Mouse (Mus musculus) liver, embryonic 15.5 days (tissue): ENCODE measurements around the gene 6430548M08Rik. TPM values are rescaled to one million over a fixed set of nuclear protein-coding genes. Genes with fewer than 3 reads are reported as not detected.

Source experiments
- ATAC-seq: fragments of 200-750 bp; cut with Nextera tagmentation; 2 replicates; pipeline ENCODE4 v1.8.0; 2017; ENCODE audit warnings: moderate number of reproducible peaks, mild to moderate bottlenecking, moderate library complexity; ENCODE audit not compliant: insufficient read depth
- H3K27ac ChIP-seq: fragments of 300-500 bp; sonication (generic); replicated peaks from 2 replicates; pipeline ENCODE4 v1.5.1; 2015; ENCODE audit warnings: mild to moderate bottlenecking, inconsistent platforms
- H3K27me3 ChIP-seq: fragments of 300-500 bp; sonication (generic); 2 replicates; pipeline ENCODE4 v1.6.1; 2015; ENCODE audit warnings: mild to moderate bottlenecking, inconsistent platforms
- H3K36me3 ChIP-seq: fragments of 300-500 bp; sonication (generic); replicated peaks from 2 replicates; pipeline ENCODE4 v1.6.1; 2015; ENCODE audit warnings: moderate library complexity, mild to moderate bottlenecking, inconsistent platforms
- H3K4me1 ChIP-seq: fragments of 300-500 bp; sonication (generic); replicated peaks from 2 replicates; pipeline ENCODE4 v1.6.1; 2015; ENCODE audit warnings: inconsistent platforms
- H3K4me2 ChIP-seq: fragments of 300-500 bp; sonication (generic); 2 replicates; pipeline ENCODE4 v1.6.1; 2015; ENCODE audit warnings: moderate library complexity, mild to moderate bottlenecking, inconsistent platforms
- H3K4me3 ChIP-seq: fragments of 300-500 bp; sonication (generic); replicated peaks from 2 replicates; pipeline ENCODE4 v1.5.1; 2015; ENCODE audit warnings: mild to moderate bottlenecking, inconsistent platforms
- H3K9ac ChIP-seq: fragments of 300-500 bp; sonication (generic); 2 replicates; pipeline ENCODE4 v1.6.1; 2015; ENCODE audit warnings: moderate library complexity, mild to moderate bottlenecking, inconsistent platforms
- H3K9me3 ChIP-seq: fragments of 300-500 bp; sonication (generic); replicated peaks from 2 replicates; pipeline ENCODE4 v1.6.1; 2016; ENCODE audit warnings: inconsistent platforms
- WGBS: fragments of 180-500 bp; shearing (Covaris S2); methylation state at CpG from one replicate; pipeline ENCODE4 v1.1.7; 2015; ENCODE audit warnings: mixed read lengths; ENCODE audit not compliant: insufficient replicate concordance; 5-methylcytosine and 5-hydroxymethylcytosine counted together
- polyA plus RNA-seq: library from polyadenylated mRNA; unstranded; fragments of >200 nt; fragmentation: Nextera tagmentation; extraction: Ambion mirVana; gene quantifications from 2 replicates; pipeline ENCODE4 v1.2.1, GENCODE M21; 2015

6430548M08Rik gene
- polyA plus RNA-seq, 1 experiment from 2014 or later: 2.8 TPM

DNA sequence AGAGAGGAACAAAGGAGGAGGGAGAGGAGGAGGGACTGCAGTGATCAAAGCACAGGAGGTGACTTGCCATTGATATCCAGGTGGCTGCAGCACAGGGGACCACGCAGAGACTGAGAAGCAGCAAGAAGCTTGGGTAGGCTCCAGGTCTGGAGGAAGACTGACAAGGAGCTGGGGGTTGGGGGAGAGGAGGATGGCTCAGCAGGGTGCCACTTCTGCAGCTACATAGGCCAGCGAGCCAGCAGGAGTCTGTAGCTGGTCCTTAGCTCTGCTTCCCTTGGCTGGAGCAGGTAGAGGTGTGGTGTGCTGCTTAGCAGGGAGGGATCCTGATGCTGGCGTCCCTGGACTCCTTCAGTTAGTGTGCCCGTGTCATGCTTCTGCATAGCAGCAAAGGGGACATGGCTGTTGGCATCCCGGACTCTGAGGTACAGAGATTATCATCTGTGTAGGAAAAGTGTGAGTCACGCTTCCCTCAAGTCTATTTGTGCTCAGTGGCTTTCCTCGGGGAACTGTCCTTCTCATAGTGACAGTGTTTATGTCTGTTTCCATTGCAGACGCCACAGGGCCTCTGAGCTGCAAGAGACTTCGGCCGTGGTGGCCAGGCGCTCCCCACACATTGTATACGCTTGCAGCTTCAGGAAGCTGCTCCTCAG is 30.8 kb downstream of the 6430548M08Rik start:
- Histone ChIP-seq H3K4me1 (no peaks in the 10 kb centered on the region), H3K4me2 (no peak overlapping the region), H3K36me3 (no peaks in the 10 kb centered on the region), H3K27me3 (peaks cover 7% of the 10 kb centered on the region; the same call in 1 of the 2 replicates), H3K9me3 (no peaks in the 10 kb centered on the region), H3K27ac (no peak overlapping the region), H3K4me3 (no peak overlapping the region), H3K9ac (no peak overlapping the region)
- ATAC-seq: no peak
- 36% methylated on average over 12 of the region's 12 CpGs for WGBS

DNA sequence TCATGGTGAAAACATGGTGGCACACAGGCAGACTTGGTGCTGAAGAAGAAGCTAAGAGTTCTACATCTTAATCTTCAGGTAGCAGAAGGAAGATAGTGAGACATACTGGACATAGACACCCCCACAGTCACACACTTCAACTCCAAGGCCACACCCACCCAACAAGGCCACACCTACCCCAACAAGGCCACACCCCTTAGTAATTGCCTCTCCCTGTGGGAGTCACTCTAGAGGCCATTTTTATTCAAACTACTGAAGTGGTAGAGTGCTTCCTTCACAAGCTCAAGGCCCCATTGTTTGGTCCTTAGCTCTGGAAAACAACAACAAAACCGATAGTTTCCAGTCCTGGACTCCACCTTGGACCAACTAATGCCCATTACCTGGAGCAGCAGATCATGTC is 32.1 kb downstream of the 6430548M08Rik start:
- H3K36me3 ChIP-seq: no peaks in the 10 kb centered on the region
- H3K9ac ChIP-seq: no peak overlapping the region
- no peak overlapping the region for H3K4me3 ChIP-seq
- H3K4me2 ChIP-seq: no peak overlapping the region
- no peak overlapping the region for H3K27ac ChIP-seq
- peaks cover 10% of the 10 kb centered on the region; the same call in 1 of the 2 replicates for H3K27me3 ChIP-seq
- H3K9me3 ChIP-seq: no peaks in the 10 kb centered on the region
- WGBS: 63% methylated on average over 1 of the region's 1 CpGs
- H3K4me1 ChIP-seq: no peaks in the 10 kb centered on the region
- ATAC-seq: no peak

DNA sequence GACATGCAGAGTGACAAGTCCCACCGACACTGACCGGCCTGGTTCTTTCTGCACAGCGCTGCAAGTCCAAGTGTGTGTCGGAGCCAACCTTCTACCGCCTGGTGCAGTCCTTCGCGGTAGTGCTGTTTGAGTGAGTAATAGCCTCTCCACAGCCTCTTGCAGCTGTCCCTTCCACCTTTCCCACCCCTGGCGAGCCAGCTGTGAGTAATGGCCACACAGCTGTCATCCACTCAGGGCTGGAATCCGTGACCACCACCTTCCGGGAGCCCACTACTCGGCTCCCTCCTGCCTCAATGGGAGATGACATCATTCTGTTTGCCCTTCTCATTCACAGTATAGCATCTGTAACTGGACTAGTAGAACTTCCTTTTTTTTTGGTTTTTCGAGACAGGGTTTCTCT is 36.1 kb downstream of the 6430548M08Rik start:
- peaks cover 4% of the 10 kb centered on the region; the same call in 1 of the 2 replicates for H3K27me3 ChIP-seq
- no peak overlapping the region for H3K9ac ChIP-seq
- WGBS: 40% methylated on average over 12 of the region's 12 CpGs
- no peaks in the 10 kb centered on the region for H3K9me3 ChIP-seq
- no peaks in the 10 kb centered on the region for H3K4me1 ChIP-seq
- no peaks in the 10 kb centered on the region for H3K36me3 ChIP-seq
- H3K27ac ChIP-seq: no peak overlapping the region
- H3K4me2 ChIP-seq: no peak overlapping the region
- ATAC-seq: no peak
- no peak overlapping the region for H3K4me3 ChIP-seq

DNA sequence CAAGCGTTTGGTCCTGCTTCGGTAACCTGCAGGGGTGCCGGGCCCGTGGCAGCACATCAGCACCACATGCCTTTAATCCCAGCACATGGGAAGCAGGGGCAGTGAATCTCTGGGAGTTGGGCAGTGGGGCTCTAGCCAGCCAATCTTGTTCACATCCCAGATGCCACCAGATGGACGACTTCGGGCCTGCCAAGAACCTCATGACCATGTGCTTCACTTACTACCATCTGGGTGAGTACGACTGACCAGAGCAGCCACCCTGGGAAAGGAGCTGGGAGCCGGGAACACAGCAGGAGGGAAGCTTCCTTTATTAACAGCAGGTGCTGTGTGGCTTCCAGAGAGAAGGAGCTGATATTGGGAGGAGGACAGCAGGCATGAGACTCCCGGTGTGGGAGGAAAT is 37.2 kb downstream of the 6430548M08Rik start:
- Histone ChIP-seq H3K27ac (no peak overlapping the region), H3K4me2 (no peak overlapping the region), H3K4me1 (no peaks in the 10 kb centered on the region), H3K9ac (no peak overlapping the region), H3K4me3 (no peak overlapping the region), H3K27me3 (peaks cover 4% of the 10 kb centered on the region; the same call in 1 of the 2 replicates), H3K9me3 (no peaks in the 10 kb centered on the region), H3K36me3 (no peaks in the 10 kb centered on the region)
- no peak for ATAC-seq
- 60% methylated on average over 9 of the region's 9 CpGs for WGBS

DNA sequence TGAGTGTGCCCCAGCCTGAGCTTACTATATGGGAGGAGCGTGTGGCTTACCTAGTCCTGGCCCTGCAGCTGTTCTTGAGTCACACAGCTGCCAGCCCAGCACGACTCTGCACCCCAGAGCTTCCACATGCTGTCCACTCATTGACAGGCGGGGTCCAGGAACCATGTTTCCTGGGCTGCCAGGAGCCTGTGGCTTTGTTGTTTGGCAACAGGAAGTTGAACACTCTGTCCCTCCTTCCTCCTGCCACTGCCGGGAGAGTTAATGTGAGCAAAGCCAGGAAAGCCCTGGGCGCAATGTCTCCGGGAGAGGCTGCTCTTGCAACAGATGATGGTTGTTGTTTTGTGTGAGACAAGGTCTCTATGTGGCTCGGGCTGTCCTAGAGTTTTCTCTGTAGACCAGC is 38.7 kb downstream of the 6430548M08Rik start:
- 20% methylated on average over 7 of the region's 7 CpGs for WGBS
- Histone ChIP-seq H3K9me3 (no peaks in the 10 kb centered on the region), H3K27ac (no peak overlapping the region), H3K27me3 (peaks cover 4% of the 10 kb centered on the region; the same call in 1 of the 2 replicates), H3K36me3 (no peaks in the 10 kb centered on the region), H3K4me3 (no peak overlapping the region), H3K4me2 (peak overlapping the region; percentile 13; the same call in 1 of the 2 replicates), H3K4me1 (no peaks in the 10 kb centered on the region), H3K9ac (no peak overlapping the region)
- ATAC-seq: no peak; the same call in 1 of the 2 replicates

DNA sequence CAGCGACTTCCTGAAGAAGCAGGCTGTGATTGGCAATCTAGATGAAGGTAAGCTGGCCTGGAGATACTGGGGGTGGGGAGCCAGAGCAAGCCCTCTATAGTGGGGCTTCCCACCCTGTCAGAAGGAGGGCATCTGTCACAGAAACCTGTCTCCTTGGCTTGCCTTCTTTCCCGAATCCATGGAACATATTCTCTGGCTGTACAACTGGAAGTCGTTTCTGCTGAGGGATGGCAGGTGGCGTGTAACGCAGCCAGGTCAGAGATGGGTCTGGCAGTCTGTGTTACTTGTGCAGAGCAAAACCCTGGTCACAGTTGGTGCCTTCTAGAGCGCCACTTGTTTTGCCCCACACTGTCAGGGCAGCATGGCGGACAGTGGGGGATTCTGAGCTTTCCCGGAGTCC is 46.4 kb downstream of the 6430548M08Rik start:
- Histone ChIP-seq H3K27ac (no peak overlapping the region), H3K36me3 (no peaks in the 10 kb centered on the region), H3K9ac (no peak overlapping the region), H3K4me3 (no peak overlapping the region), H3K9me3 (no peaks in the 10 kb centered on the region), H3K4me2 (no peak overlapping the region), H3K27me3 (peaks cover 5% of the 10 kb centered on the region), H3K4me1 (0 out of 2 replicates have a peak, but pooled peaks cover 2% of the 10 kb centered on the region)
- WGBS: 60% methylated on average over 8 of the region's 8 CpGs
- ATAC-seq: no peak

DNA sequence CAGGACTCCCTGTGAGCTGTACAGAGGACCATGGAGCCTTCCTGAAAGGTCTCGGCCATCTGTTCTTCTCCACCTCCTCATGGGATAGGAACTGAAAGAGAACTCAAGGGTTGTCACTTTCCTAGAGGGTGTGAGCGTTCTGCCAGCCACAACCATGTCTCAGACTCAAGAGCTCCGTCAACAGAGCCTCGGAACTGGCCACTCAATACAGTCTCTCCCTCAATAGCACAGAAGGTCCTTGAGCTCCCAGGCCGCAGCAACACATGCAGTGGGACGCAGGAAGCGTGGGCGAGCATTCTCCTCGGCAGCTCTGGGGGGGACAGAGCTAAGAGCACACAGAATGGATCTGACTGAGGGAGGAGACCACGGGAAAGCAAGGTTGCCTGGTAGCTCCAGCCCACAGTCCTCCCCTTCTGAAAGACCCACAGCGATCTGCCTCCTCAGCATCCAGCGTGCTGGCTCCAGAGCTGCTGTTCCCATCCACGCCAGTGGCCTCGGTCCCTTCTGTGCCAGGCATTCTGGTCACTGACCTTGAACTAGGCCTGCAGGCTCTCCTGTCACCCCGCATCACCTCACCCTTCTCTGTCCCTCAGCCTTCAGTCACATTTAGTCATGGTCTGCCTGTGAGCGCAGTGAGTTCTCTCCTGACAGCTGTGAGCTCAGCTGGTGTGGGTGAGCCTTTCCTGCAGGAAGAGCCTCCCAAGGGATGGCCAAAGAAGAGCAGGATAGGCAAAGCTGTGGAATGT is 47.9 kb downstream of the 6430548M08Rik start:
- 56% methylated on average over 16 of the region's 16 CpGs for WGBS
- no peak overlapping the region for H3K4me2 ChIP-seq
- H3K36me3 ChIP-seq: no peaks in the 10 kb centered on the region
- 0 out of 2 replicates have a peak, but pooled peaks cover 2% of the 10 kb centered on the region for H3K4me1 ChIP-seq
- peaks cover 13% of the 10 kb centered on the region for H3K27me3 ChIP-seq
- no peak overlapping the region for H3K4me3 ChIP-seq
- ATAC-seq: no peak
- H3K27ac ChIP-seq: no peak overlapping the region
- no peak overlapping the region for H3K9ac ChIP-seq
- H3K9me3 ChIP-seq: no peaks in the 10 kb centered on the region

DNA sequence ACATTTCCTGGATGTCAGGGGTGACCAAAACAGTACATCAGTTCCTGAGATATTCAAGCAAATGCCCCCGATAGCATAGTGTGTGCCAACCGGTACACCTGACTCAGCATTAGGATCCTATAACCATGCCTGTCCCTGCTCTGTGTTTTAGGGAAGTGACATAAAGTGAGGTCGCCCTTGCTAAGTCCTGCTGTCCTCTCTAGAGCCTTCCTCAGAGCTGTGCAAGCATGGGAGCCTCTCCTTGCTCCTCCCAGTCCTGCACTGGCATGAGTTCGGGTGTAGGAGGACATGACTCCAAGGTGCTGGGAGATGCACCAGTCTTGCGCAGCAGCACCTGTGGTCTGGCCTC is 48.4 kb downstream of the 6430548M08Rik start:
- H3K27me3 ChIP-seq: peaks cover 19% of the 10 kb centered on the region
- H3K4me3 ChIP-seq: no peak overlapping the region
- ATAC-seq: no peak
- no peak overlapping the region for H3K4me2 ChIP-seq
- WGBS: 42% methylated on average over 5 of the region's 5 CpGs
- no peak overlapping the region for H3K27ac ChIP-seq
- H3K36me3 ChIP-seq: no peaks in the 10 kb centered on the region
- no peak overlapping the region for H3K9ac ChIP-seq
- H3K4me1 ChIP-seq: 0 out of 2 replicates have a peak, but pooled peaks cover 2% of the 10 kb centered on the region
- H3K9me3 ChIP-seq: no peaks in the 10 kb centered on the region

DNA sequence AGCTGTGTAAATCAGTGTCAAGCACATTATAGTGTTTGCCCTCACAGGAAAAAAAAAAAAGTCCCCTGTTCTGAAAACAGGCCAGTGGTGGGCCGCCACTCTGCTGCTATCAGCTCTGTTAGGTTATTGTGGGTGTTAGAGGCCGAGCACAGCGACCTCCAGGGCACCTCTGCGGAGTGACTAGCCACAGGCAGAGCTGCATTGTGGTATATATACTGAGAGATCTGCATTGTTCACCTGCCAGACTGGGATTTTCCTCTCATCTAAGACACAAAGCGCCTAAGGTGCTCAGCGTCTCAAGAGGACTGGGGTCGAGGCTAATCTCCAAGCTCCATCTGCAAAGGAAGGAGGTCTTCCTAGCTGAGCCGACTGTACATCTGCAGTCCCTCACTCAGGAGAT is 49.4 kb downstream of the 6430548M08Rik start:
- 0 out of 2 replicates have a peak, but pooled peaks cover 2% of the 10 kb centered on the region for H3K4me1 ChIP-seq
- peaks cover 27% of the 10 kb centered on the region for H3K27me3 ChIP-seq
- H3K9ac ChIP-seq: no peak overlapping the region
- H3K36me3 ChIP-seq: no peaks in the 10 kb centered on the region
- 46% methylated on average over 8 of the region's 8 CpGs for WGBS
- no peak overlapping the region for H3K27ac ChIP-seq
- ATAC-seq: no peak
- H3K9me3 ChIP-seq: no peaks in the 10 kb centered on the region
- no peak overlapping the region for H3K4me3 ChIP-seq
- H3K4me2 ChIP-seq: no peak overlapping the region

DNA sequence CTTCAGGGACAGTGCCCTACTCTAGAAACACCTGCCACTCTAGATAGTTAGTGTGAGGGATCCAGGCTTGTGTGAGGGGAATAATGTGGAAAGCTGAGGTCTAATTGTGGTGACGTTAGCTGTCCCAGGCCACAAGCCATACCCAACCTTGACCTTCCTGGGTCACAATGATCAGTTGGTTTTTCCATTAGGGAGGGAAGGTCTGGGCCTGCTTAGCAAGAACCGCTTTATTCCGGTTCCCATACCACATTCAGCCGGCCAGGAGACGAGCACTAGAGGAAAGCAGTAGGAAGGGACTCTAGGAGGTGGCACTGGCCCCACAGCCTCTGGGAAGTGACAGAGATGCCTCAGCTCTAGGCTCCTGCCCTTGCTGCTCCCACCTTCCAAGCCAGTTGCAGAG is 50.1 kb downstream of the 6430548M08Rik start:
- H3K36me3 ChIP-seq: no peaks in the 10 kb centered on the region
- H3K4me1 ChIP-seq: 0 out of 2 replicates have a peak, but pooled peaks cover 2% of the 10 kb centered on the region
- no peak for ATAC-seq
- H3K9ac ChIP-seq: no peak overlapping the region
- H3K9me3 ChIP-seq: no peaks in the 10 kb centered on the region
- no peak overlapping the region for H3K4me2 ChIP-seq
- peaks cover 33% of the 10 kb centered on the region for H3K27me3 ChIP-seq
- WGBS: 72% methylated on average over 5 of the region's 5 CpGs
- H3K27ac ChIP-seq: no peak overlapping the region
- H3K4me3 ChIP-seq: no peak overlapping the region

DNA sequence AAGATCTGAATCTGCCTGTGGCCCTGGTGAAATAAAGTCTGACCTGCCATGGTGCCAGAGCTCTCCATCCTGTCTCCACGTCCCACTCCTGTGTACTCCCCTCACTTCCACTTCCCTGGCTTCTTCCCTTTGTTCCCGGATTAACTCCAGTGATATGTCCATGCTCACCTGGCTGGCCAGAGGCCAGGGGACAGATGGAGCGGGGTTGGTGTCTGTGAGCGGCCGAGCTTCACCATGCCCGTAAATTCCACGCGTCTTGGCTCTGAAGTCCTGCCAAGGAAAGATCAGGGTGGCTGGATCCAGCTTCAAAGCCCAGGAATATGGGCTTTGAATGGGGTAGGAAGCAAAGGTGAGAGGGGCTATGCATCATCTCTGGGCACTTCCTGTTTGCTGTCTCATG is 53.2 kb downstream of the 6430548M08Rik start:
- Histone ChIP-seq H3K36me3 (no peaks in the 10 kb centered on the region), H3K4me3 (no peak overlapping the region), H3K4me1 (0 out of 2 replicates have a peak, but pooled peaks cover 2% of the 10 kb centered on the region), H3K27me3 (peaks cover 35% of the 10 kb centered on the region), H3K9ac (no peak overlapping the region), H3K4me2 (no peak overlapping the region), H3K27ac (no peak overlapping the region), H3K9me3 (no peaks in the 10 kb centered on the region)
- 59% methylated on average over 8 of the region's 8 CpGs for WGBS
- ATAC-seq: no peak
